7 mouse cellular contexts compared by ENCODE assay signal in genomic region chr2:53440301-53440700, GRCm38 (mm10).
DNase-seq lines count a peak whose midpoint lies in the region; ATAC-seq and TF ChIP-seq lines count a peak whose summit lies in the region.
"Not testable (repeated sequence)": the region's sequence is repeated elsewhere in the genome, so short reads cannot be mapped to it uniquely, and the experiment has no call there.

No protein-coding gene starts in this region.

- H3K36me3 ChIP-seq in forebrain, embryonic 10.5 days (replicated peaks); hindbrain, postnatal 0 days (ENCODE audit: insufficient read depth, low read length): not testable (repeated sequence)

- ATAC-seq in hindbrain, postnatal 0 days: not testable (repeated sequence)

- not testable (repeated sequence) for TF ChIP-seq CTCF in hindbrain, postnatal 0 days (IDR thresholded peaks at IDR 0.05; ENCODE audit: low read depth)

- WGBS in forebrain, embryonic 10.5 days: 59% methylated on average over 3 of the region's 3 CpGs
- WGBS in hindbrain, postnatal 0 days: 64% methylated on average over 3 of the region's 3 CpGs

- H3K4me1 ChIP-seq in forebrain, embryonic 10.5 days; hindbrain, postnatal 0 days (ENCODE audit: insufficient read depth, low read length): not testable (repeated sequence)

- peak; percentile 82 for DNase-seq in NIH3T3 (ENCODE audit: low read depth)
- DNase-seq in c-Kit-positive CD71-positive TER-119-negative erythroid progenitor cells, embryonic 14.5 days (ENCODE audit: low read depth): peak; percentile 2
- peak; percentile 18 for DNase-seq in forebrain, embryonic 10.5 days (ENCODE audit: extremely low spot score, low spot score)
- DNase-seq in hindbrain, postnatal 0 days (ENCODE audit: low spot score): peak; percentile 48
- peak; percentile 54 to 66 for DNase-seq in kidney, postnatal 4 days
- peak; percentile 28 for DNase-seq in lung, postnatal 14 days
- DNase-seq in retina, postnatal 1 day: peak; percentile 69

- H3K27ac ChIP-seq in forebrain, embryonic 10.5 days; hindbrain, postnatal 0 days: not testable (repeated sequence)

- not testable (repeated sequence) for H3K4me3 ChIP-seq in forebrain, embryonic 10.5 days; hindbrain, postnatal 0 days (ENCODE audit: low read length)

- H3K9me3 ChIP-seq in forebrain, embryonic 10.5 days; hindbrain, postnatal 0 days (ENCODE audit: low read length): not testable (repeated sequence)

- H3K27me3 ChIP-seq in forebrain, embryonic 10.5 days (ENCODE audit: poor library complexity, severe bottlenecking); hindbrain, postnatal 0 days (ENCODE audit: insufficient read depth, low read length): not testable (repeated sequence)

- not testable (repeated sequence) for H3K4me2 ChIP-seq in hindbrain, postnatal 0 days (ENCODE audit: low read depth, low read length)

- H3K9ac ChIP-seq in hindbrain, postnatal 0 days (replicated peaks; ENCODE audit: low read length): not testable (repeated sequence)

Comparison
In these comparisons a context has a peak if more than half of its experiments do, and no peak if none do; other contexts are left out.
1. DNase-seq: peak in every context shown above with its lines; median percentile 82 in NIH3T3; 69 in retina, postnatal 1 day; 60 in kidney, postnatal 4 days; 48 in hindbrain, postnatal 0 days; 28 in lung, postnatal 14 days; 18 in forebrain, embryonic 10.5 days; 2 in c-Kit-positive CD71-positive TER-119-negative erythroid progenitor cells, embryonic 14.5 days.